Mouse (Mus musculus) MEL (cell line): ENCODE results near the gene Opa1.

Experiments used
- KAT2A ChIP-seq: conservative IDR thresholded peaks from 2 replicates; pipeline ENCODE4 v1.6.1; 2012; ENCODE audit warnings: low read depth, low read length, improper control_type of control experiment, inconsistent platforms
- ZMIZ1 ChIP-seq: IDR thresholded peaks from 2 replicates; pipeline ENCODE4 v1.6.1; 2012; ENCODE audit warnings: low read depth, mild to moderate bottlenecking, inconsistent platforms, low read length, improper control_type of control experiment, moderate library complexity

- TF ChIP-seq ZMIZ1 (no peak), KAT2A (no peak)
Observed at GRCm38 (mm10) chr16:29635780-29636179, 56.6 kb downstream of the Opa1 start.
